Mouse (Mus musculus) layer of hippocampus, adult 8-10 months (tissue): ENCODE measurements at regions not wholly inside any gene's neighbourhood (a gene's known extent, or its start where the extent isn't known, plus 50 kb on each side); places are given as distances from the start of the nearest gene placed in this dataset.

Experiments
- DNase-seq, 2 experiments: peaks; one replicate each; pipeline ENCODE4 v3.0.0; 2022; ENCODE audit warnings: low spot score in 2 of 2

- DNase-seq: peak in 1 of 2 experiments; percentile 57
Observed at GRCm38 (mm10) chr6:123930951-123931350, 77.7 kb upstream of the Vmn2r25 start.

- no peak for DNase-seq
Observed at GRCm38 (mm10) chr6:123937930-123938329, 84.7 kb upstream of the Vmn2r25 start.

DNA sequence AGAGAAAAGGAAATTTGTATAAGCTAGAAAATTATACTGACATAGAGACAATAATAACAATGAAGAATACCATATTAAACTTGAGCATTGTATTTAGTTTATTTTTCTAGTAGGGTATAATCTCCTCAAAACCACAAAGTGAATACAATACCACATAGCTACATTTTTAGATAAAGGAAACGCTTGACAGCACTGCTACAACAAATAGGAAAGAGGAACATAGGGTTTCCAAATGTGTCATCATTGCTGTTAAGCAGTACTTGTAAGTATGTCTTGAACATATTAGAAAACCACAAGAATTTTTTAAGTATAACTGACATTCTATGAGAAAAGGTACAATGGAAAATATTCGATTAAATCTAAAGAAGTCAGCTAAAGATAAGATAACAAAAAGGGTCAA lies 63.0 kb upstream of the Vmn2r26 start:
- no peak for DNase-seq

- no peak for DNase-seq
Observed at GRCm38 (mm10) chr6:123971180-123971579, 53.2 kb upstream of the Vmn2r26 start.
